Mouse (Mus musculus) spleen, adult 18-20 months (tissue): ENCODE results near the gene Erp27.
"Not testable (repeated sequence)": the region's sequence is repeated elsewhere in the genome, so short reads cannot be mapped to it uniquely, and the experiment has no call there.

Source experiments
- DNase-seq, 2 experiments: peaks; one replicate each; pipeline ENCODE4 v3.0.0; 2022; ENCODE audit warnings: mixed read lengths in 2 of 2

Erp27 gene

GRCm38 (mm10) chr6:136922080-136922479, at the start of gene Erp27:
Gene Erp27 (minus strand): TSS chr6:136922180.
- DNase-seq, result no peak

- DNase-seq, result not testable (repeated sequence)
Observed at GRCm38 (mm10) chr6:136968877-136969276, 46.9 kb upstream of the Erp27 start.

- DNase-seq, result no peak
Observed at GRCm38 (mm10) chr6:136967466-136967865, 45.5 kb upstream of the Erp27 start.

GRCm38 (mm10) chr6:136965912-136966311, 43.9 kb upstream of the Erp27 start:
- no peak for DNase-seq

- DNase-seq, result no peak
Observed at GRCm38 (mm10) chr6:136964609-136965510, 42.9 kb upstream of the Erp27 start.

GRCm38 (mm10) chr6:136962957-136963356, 41.0 kb upstream of the Erp27 start:
- no peak for DNase-seq

- no peak for DNase-seq
Observed at GRCm38 (mm10) chr6:136959131-136959530, 37.2 kb upstream of the Erp27 start.

GRCm38 (mm10) chr6:136957062-136957461, 35.1 kb upstream of the Erp27 start:
- DNase-seq, result peak in 1 of 2 experiments; percentile 1

- DNase-seq, result no peak
Observed at GRCm38 (mm10) chr6:136955240-136955639, 33.3 kb upstream of the Erp27 start.

GRCm38 (mm10) chr6:136954715-136955114, 32.7 kb upstream of the Erp27 start:
- DNase-seq, result peak in 1 of 2 experiments; percentile 0

- DNase-seq, result peak in 1 of 2 experiments; percentile 0
Observed at GRCm38 (mm10) chr6:136954192-136954591, 32.2 kb upstream of the Erp27 start.

GRCm38 (mm10) chr6:136952930-136953329, 30.9 kb upstream of the Erp27 start:
- DNase-seq, result peak in 1 of 2 experiments; percentile 0

- no peak for DNase-seq
Observed at GRCm38 (mm10) chr6:136950171-136950570, 28.2 kb upstream of the Erp27 start.

- DNase-seq, result no peak
Observed at GRCm38 (mm10) chr6:136947716-136948115, 25.7 kb upstream of the Erp27 start.

GRCm38 (mm10) chr6:136946943-136947342, 25.0 kb upstream of the Erp27 start:
- DNase-seq, result no peak

- peak; percentile 53 for DNase-seq
Observed at GRCm38 (mm10) chr6:136946241-136946640, 24.3 kb upstream of the Erp27 start.

- no peak for DNase-seq
Observed at GRCm38 (mm10) chr6:136944511-136944910, 22.5 kb upstream of the Erp27 start.

GRCm38 (mm10) chr6:136943392-136943791, 21.4 kb upstream of the Erp27 start:
- peak; percentile 37 to 51 for DNase-seq

- no peak for DNase-seq
Observed at GRCm38 (mm10) chr6:136942280-136942679, 20.3 kb upstream of the Erp27 start.

GRCm38 (mm10) chr6:136941051-136942021, 19.4 kb upstream of the Erp27 start, which contains the start of gene Arhgdib:
Gene Arhgdib (minus strand): TSS chr6:136941899.
- peak; percentile 60 to 62 for DNase-seq

GRCm38 (mm10) chr6:136940188-136940960, 18.4 kb upstream of the Erp27 start:
- DNase-seq, result no peak
